Mouse (Mus musculus): ENCODE data around the gene Knl1.

- TF ChIP-seq POLR2A (IDR thresholded peaks at IDR 0.05; ENCODE audit: control insufficient read depth in 1 of 2, insufficient read depth in 1 of 2, low read depth in 1 of 2, low read length in 2 of 2, poor library complexity in 1 of 2) (no peak), EP300 (IDR thresholded peaks at IDR 0.05; ENCODE audit: low read depth in 1 of 2, low read length in 2 of 2) (no peak), CTCF (IDR thresholded peaks at IDR 0.05 in 2 of 3, conservative IDR thresholded peaks at IDR 0.05 in 1 of 3; ENCODE audit: control insufficient read depth in 1 of 3, insufficient read depth in 1 of 3, low read depth in 2 of 3, low read length in 3 of 3, poor library complexity in 1 of 3, severe bottlenecking in 1 of 3) (no peak), ZNF384 (IDR thresholded peaks at IDR 0.05; ENCODE audit: low read depth, low read length) (no peak), SMC3 (IDR thresholded peaks at IDR 0.05; ENCODE audit: low read depth, low read length) (no peak), SIN3A (IDR thresholded peaks at IDR 0.05; ENCODE audit: low read length) (no peak), RAD21 (IDR thresholded peaks at IDR 0.05; ENCODE audit: low read depth, low read length) (no peak), ZC3H11A (IDR thresholded peaks at IDR 0.05; ENCODE audit: low read depth, low read length) (no peak), BHLHE40 (IDR thresholded peaks at IDR 0.05; ENCODE audit: borderline replicate concordance, low read depth, low read length) (no peak), MYC (IDR thresholded peaks at IDR 0.05; ENCODE audit: low read depth, low read length) (no peak), ELF1 (IDR thresholded peaks at IDR 0.05; ENCODE audit: low read depth, low read length) (no peak), USF2 (IDR thresholded peaks at IDR 0.05; ENCODE audit: borderline replicate concordance in 1 of 2, insufficient read depth in 1 of 2, low read depth in 1 of 2, low read length in 2 of 2) (no peak)
Measured at GRCm38 (mm10) chr2:119025239-119025616, 21.7 kb upstream of the Knl1 start.
